ENCODE assay signal across 10 mouse cellular contexts in the genomic region with DNA sequence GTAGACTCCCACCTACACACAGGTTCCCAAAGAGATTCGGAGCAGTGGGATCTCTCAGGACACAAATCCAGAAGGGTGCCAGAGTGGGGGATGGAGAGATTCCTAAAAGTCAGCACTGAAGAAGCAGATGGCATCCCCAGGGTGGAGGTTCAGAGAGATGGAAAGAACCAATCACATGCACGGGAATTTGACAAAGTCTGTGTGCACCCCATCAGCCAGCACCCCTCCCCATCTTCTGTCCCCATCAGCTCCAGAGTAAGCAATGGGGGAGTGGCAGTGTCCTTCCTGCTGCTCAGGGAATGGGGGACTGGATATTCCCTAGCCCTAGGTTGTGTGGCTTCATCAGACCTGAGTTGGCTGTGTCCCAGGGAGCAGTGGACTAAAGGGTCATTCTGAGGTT. TPM values are rescaled to one million over a fixed set of nuclear protein-coding genes. Genes with fewer than 3 reads are reported as not detected.
DNase-seq lines count a peak whose midpoint lies in the region; ATAC-seq lines count a peak whose summit lies in the region.
"Had no signal": no experiment of that assay in that cellular context is flagged by ENCODE, and none has a peak within 500 bp of the region (broad histone marks: within the 10 kb centered on the region; RNA-seq: fewer than 3 reads in every experiment).

No protein-coding gene starts in this region.

- peak overlapping the region; percentile 94 for H3K27ac ChIP-seq in heart, embryonic 15.5 days
- no peak overlapping the region for H3K27ac ChIP-seq in forebrain, embryonic 16.5 days (ENCODE audit: low read length)
- H3K27ac ChIP-seq in liver, embryonic 13.5 days: no peak overlapping the region
- H3K27ac ChIP-seq: liver, embryonic 14.5 days had no signal

- no peaks in the 10 kb centered on the region for H3K9me3 ChIP-seq in heart, embryonic 15.5 days (replicated peaks)
- no peaks in the 10 kb centered on the region for H3K9me3 ChIP-seq in forebrain, embryonic 16.5 days (ENCODE audit: control insufficient read depth, low read length)
- H3K9me3 ChIP-seq in liver, embryonic 13.5 days (replicated peaks): no peaks in the 10 kb centered on the region

- WGBS in heart, embryonic 15.5 days: 5% methylated on average over 2 of the region's 2 CpGs
- 6% methylated on average over 2 of the region's 2 CpGs for WGBS in forebrain, embryonic 16.5 days
- 6% methylated on average over 2 of the region's 2 CpGs for WGBS in liver, embryonic 13.5 days (ENCODE audit: insufficient replicate concordance)

- intact Hi-C loops in heart, postnatal 36 days (cut with DNase I): no loop called here

- peak overlapping the region; percentile 70 for H3K9ac ChIP-seq in heart, embryonic 15.5 days
- no peak overlapping the region; the same call in 1 of the 2 replicates for H3K9ac ChIP-seq in forebrain, embryonic 16.5 days (replicated peaks; ENCODE audit: low read depth, low read length)
- H3K9ac ChIP-seq in liver, embryonic 13.5 days: no peak overlapping the region
- H3K9ac ChIP-seq: liver, embryonic 14.5 days had no signal

- H3K4me3 ChIP-seq in heart, embryonic 15.5 days: peak overlapping the region; percentile 61
- H3K4me3 ChIP-seq in forebrain, embryonic 16.5 days (replicated peaks; ENCODE audit: low read length): no peak overlapping the region; the same call in 1 of the 2 replicates
- H3K4me3 ChIP-seq in liver, embryonic 13.5 days (replicated peaks): no peak overlapping the region

- DNase-seq in heart, postnatal 36 days: no peak
- DNase-seq in cerebellum, adult 18-20 months: peak; percentile 77 to 85
- no peak for DNase-seq in liver, embryonic 13.5 days
- DNase-seq in spleen, adult 12 weeks (ENCODE audit: low spot score): no peak
- no peak for DNase-seq in gastrocnemius, postnatal 25 days
- no peak for DNase-seq in adrenal gland, postnatal 14 days

- H3K4me2 ChIP-seq in heart, embryonic 15.5 days: peak overlapping the region; percentile 73
- peak overlapping the region; percentile 49 for H3K4me2 ChIP-seq in forebrain, embryonic 16.5 days (ENCODE audit: low read length)
- H3K4me2 ChIP-seq in liver, embryonic 13.5 days: peak overlapping the region; percentile 44; the same call in 1 of the 2 replicates

- H3K36me3 ChIP-seq in heart, embryonic 15.5 days: peaks cover 10% of the 10 kb centered on the region; the same call in 1 of the 2 replicates
- H3K36me3 ChIP-seq in forebrain, embryonic 16.5 days (ENCODE audit: control insufficient read depth, insufficient read depth): no peaks in the 10 kb centered on the region
- no peaks in the 10 kb centered on the region for H3K36me3 ChIP-seq in liver, embryonic 13.5 days

- ATAC-seq in heart, embryonic 15.5 days (replicated peaks; ENCODE audit: insufficient number of reproducible peaks, insufficient read depth, low FRiP score, low read depth): 0 out of 2 replicates have a peak, but pooled peaks have one; percentile 19
- ATAC-seq in forebrain, embryonic 16.5 days: peak; percentile 55; the same call in 1 of the 2 replicates
- ATAC-seq in liver, embryonic 13.5 days (ENCODE audit: low read depth): no peak

- peaks cover 56% of the 10 kb centered on the region for H3K4me1 ChIP-seq in heart, embryonic 15.5 days (replicated peaks)
- peaks cover 22% of the 10 kb centered on the region for H3K4me1 ChIP-seq in forebrain, embryonic 16.5 days (replicated peaks; ENCODE audit: control insufficient read depth, insufficient read depth, low read length)
- no peaks in the 10 kb centered on the region; the same call in 1 of the 2 replicates for H3K4me1 ChIP-seq in liver, embryonic 13.5 days (replicated peaks)

- H3K27me3 ChIP-seq in heart, embryonic 15.5 days: 0 out of 2 replicates have a peak, but pooled peaks cover 2% of the 10 kb centered on the region
- H3K27me3 ChIP-seq in forebrain, embryonic 16.5 days (replicated peaks; ENCODE audit: control insufficient read depth, insufficient read depth, low read length): no peaks in the 10 kb centered on the region; the same call in 1 of the 2 replicates
- peaks cover 84% of the 10 kb centered on the region for H3K27me3 ChIP-seq in liver, embryonic 13.5 days

RNA-seq across cellular contexts. Expression of a gene that starts 0.7 kb away (rescaled TPM):
- 13.1 and 16.9 TPM in 2 replicates for polyA plus RNA-seq in heart, embryonic 15.5 days (2015; fragmentation: Nextera tagmentation; extraction: Ambion mirVana)
- 10 to 100 TPM; 26.7 to 31.2 TPM for total RNA-seq in heart, postnatal 36 days (2021)
- polyA plus RNA-seq in forebrain, embryonic 16.5 days (2015; fragmentation: Nextera tagmentation; extraction: Ambion mirVana): 0.26 and 0.35 TPM in 2 replicates
- polyA plus RNA-seq in liver, embryonic 13.5 days (2015; fragmentation: Nextera tagmentation; extraction: Ambion mirVana): 0.05 and 0.08 TPM in 2 replicates
- total RNA-seq in gastrocnemius, postnatal 25 days (2021): under 1 TPM; 0.08 to 0.43 TPM
- total RNA-seq in adrenal gland, postnatal 14 days (2021): 12.1 and 13.5 TPM in 2 replicates

RNA-seq across cellular contexts. Expression of a gene that starts 13.1 kb away (rescaled TPM):
- polyA plus RNA-seq in heart, embryonic 15.5 days (2015; fragmentation: Nextera tagmentation; extraction: Ambion mirVana): 0.13 and 0.28 TPM in 2 replicates
- total RNA-seq in heart, postnatal 36 days (2021): under 1 TPM; 0.42 to 0.62 TPM
- 0.38 and 0.48 TPM in 2 replicates for polyA plus RNA-seq in forebrain, embryonic 16.5 days (2015; fragmentation: Nextera tagmentation; extraction: Ambion mirVana)
- polyA plus RNA-seq in liver, embryonic 13.5 days (2015; fragmentation: Nextera tagmentation; extraction: Ambion mirVana): not detected in 2 replicates
- total RNA-seq in gastrocnemius, postnatal 25 days (2021): not detected
- not detected in 2 replicates for total RNA-seq in adrenal gland, postnatal 14 days (2021)
- total RNA-seq: CH12.LX had no signal
- polyA plus RNA-seq: liver, embryonic 14.5 days had no signal

RNA-seq across cellular contexts. Expression of a gene that starts 22.5 kb away (rescaled TPM):
- 5.8 and 6.1 TPM in 2 replicates for polyA plus RNA-seq in heart, embryonic 15.5 days (2015; fragmentation: Nextera tagmentation; extraction: Ambion mirVana)
- 1 to 10 TPM in 1 of 2 experiments, under 1 TPM in 1; 0.89 to 1.3 TPM for total RNA-seq in heart, postnatal 36 days (2021)
- polyA plus RNA-seq in forebrain, embryonic 16.5 days (2015; fragmentation: Nextera tagmentation; extraction: Ambion mirVana): 1.9 and 2.6 TPM in 2 replicates
- polyA plus RNA-seq in liver, embryonic 13.5 days (2015; fragmentation: Nextera tagmentation; extraction: Ambion mirVana): 0.05 and 0.19 TPM in 2 replicates
- not detected for total RNA-seq in gastrocnemius, postnatal 25 days (2021)
- total RNA-seq in adrenal gland, postnatal 14 days (2021): 3.9 and 5.6 TPM in 2 replicates

RNA-seq across cellular contexts. Expression of a gene that starts 25.0 kb away (rescaled TPM):
- polyA plus RNA-seq in heart, embryonic 15.5 days (2015; fragmentation: Nextera tagmentation; extraction: Ambion mirVana): 6.4 TPM in 2 replicates
- total RNA-seq in heart, postnatal 36 days (2021): 10 to 100 TPM; 13.8 to 14.2 TPM
- polyA plus RNA-seq in forebrain, embryonic 16.5 days (2015; fragmentation: Nextera tagmentation; extraction: Ambion mirVana): 5.4 and 12.1 TPM in 2 replicates
- 1.4 and 1.8 TPM in 2 replicates for polyA plus RNA-seq in liver, embryonic 13.5 days (2015; fragmentation: Nextera tagmentation; extraction: Ambion mirVana)
- total RNA-seq in gastrocnemius, postnatal 25 days (2021): 1 to 10 TPM; 2.0 to 3.2 TPM
- total RNA-seq in adrenal gland, postnatal 14 days (2021): 0.89 and 1.5 TPM in 2 replicates

RNA-seq across cellular contexts. Expression of a gene that starts 50.0 kb away (rescaled TPM):
- 5.7 and 6.2 TPM in 2 replicates for polyA plus RNA-seq in heart, embryonic 15.5 days (2015; fragmentation: Nextera tagmentation; extraction: Ambion mirVana)
- 10 to 100 TPM in 1 of 2 experiments, 1 to 10 TPM in 1; 9.6 to 14.2 TPM for total RNA-seq in heart, postnatal 36 days (2021)
- 6.6 and 6.7 TPM in 2 replicates for polyA plus RNA-seq in forebrain, embryonic 16.5 days (2015; fragmentation: Nextera tagmentation; extraction: Ambion mirVana)
- 1.6 and 2.5 TPM in 2 replicates for polyA plus RNA-seq in liver, embryonic 13.5 days (2015; fragmentation: Nextera tagmentation; extraction: Ambion mirVana)
- 1 to 10 TPM; 2.6 to 4.1 TPM for total RNA-seq in gastrocnemius, postnatal 25 days (2021)
- total RNA-seq in adrenal gland, postnatal 14 days (2021): 9.2 and 10.6 TPM in 2 replicates

Comparison
In these comparisons a context has a peak if more than half of its experiments do, and no peak if none do; other contexts are left out.
1. DNase-seq: peak in cerebellum, adult 18-20 months (2 of 2); none in heart, postnatal 36 days (0 of 2), liver, embryonic 13.5 days (single experiment), spleen, adult 12 weeks (single experiment), gastrocnemius, postnatal 25 days (single experiment) and adrenal gland, postnatal 14 days (single experiment).
2. Peak in every context shown above with its lines, with median percentiles within 50 percentile points of each other: H3K4me2 ChIP-seq.